Mouse (Mus musculus) CH12.LX (cell line): ENCODE results near the gene Dpp3.

Source experiments
- CTCF ChIP-seq, 2 experiments: IDR thresholded peaks in 1 of 2; conservative IDR thresholded peaks in 1 of 2; 2 replicates each; pipeline ENCODE4 v1.5.1; 2011 to 2012; ENCODE audit warnings: low read depth in 2 of 2, low read length in 2 of 2, improper control_type of control experiment in 1 of 2, inconsistent platforms in 1 of 2, mild to moderate bottlenecking in 1 of 2, moderate library complexity in 1 of 2
- GABPA ChIP-seq: IDR thresholded peaks from 2 replicates; pipeline ENCODE4 v1.6.1; 2012; ENCODE audit warnings: low read depth, low read length, improper control_type of control experiment, inconsistent platforms; ENCODE audit not compliant: insufficient replicate concordance
- MAFK ChIP-seq: IDR thresholded peaks from 2 replicates; pipeline ENCODE4 v1.6.1; 2011; ENCODE audit warnings: low read length, improper control_type of control experiment; ENCODE audit not compliant: insufficient replicate concordance
- MEF2A ChIP-seq: IDR thresholded peaks from 2 replicates; pipeline ENCODE4 v1.6.1; 2014; ENCODE audit warnings: low read depth, mild to moderate bottlenecking, inconsistent platforms, low read length, improper control_type of control experiment, borderline replicate concordance
- MXI1 ChIP-seq: IDR thresholded peaks from 2 replicates; pipeline ENCODE4 v1.6.1; 2011; ENCODE audit warnings: mild to moderate bottlenecking, low read depth, low read length, improper control_type of control experiment
- MYC ChIP-seq: IDR thresholded peaks from 2 replicates; pipeline ENCODE4 v1.6.1; 2011; ENCODE audit warnings: low read depth, mild to moderate bottlenecking, improper control_type of control experiment, low read length

- TF ChIP-seq MYC (no peak), MXI1 (no peak), MEF2A (no peak), MAFK (no peak), CTCF (conservative IDR thresholded peaks at IDR 0.05 in 1 of 2, IDR thresholded peaks at IDR 0.05 in 1 of 2; ENCODE audit: low read depth in 2 of 2, low read length in 2 of 2) (no peak), GABPA (no peak)
Measured at GRCm38 (mm10) chr19:4899888-4900287, 28.2 kb downstream of the Dpp3 start.
